Mouse (Mus musculus) induced T-regulatory cell, adult 2 months (primary cell): ENCODE measurements around the gene Rnf185.

Experiments
- DNase-seq: peaks from one replicate; pipeline ENCODE4 v3.0.0-alpha.2; 2012; ENCODE audit warnings: low read depth

Gene Rnf185

GRCm38 (mm10) chr11:3444875-3445274 is 7.3 kb downstream of the Rnf185 start:
- no peak for DNase-seq

DNA sequence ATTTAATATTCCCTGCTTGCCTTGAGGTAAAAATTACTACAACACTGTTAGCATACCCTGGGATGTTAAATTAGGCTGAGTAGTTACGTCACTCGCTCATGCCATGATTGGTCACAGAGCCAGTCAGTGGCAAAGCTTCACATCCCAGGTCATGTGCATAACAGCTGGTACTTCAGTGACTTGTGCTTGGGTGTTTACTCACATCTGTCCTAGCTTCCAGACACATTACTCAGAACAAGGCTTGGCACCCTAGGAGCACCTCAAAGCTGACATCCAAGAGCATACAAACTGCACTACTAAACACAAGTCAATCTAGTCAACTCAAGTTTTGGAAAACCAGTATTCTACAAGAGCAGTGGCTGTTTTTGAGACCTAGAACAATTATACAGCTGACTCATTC is 9.1 kb downstream of the Rnf185 start:
- no peak for DNase-seq

DNA sequence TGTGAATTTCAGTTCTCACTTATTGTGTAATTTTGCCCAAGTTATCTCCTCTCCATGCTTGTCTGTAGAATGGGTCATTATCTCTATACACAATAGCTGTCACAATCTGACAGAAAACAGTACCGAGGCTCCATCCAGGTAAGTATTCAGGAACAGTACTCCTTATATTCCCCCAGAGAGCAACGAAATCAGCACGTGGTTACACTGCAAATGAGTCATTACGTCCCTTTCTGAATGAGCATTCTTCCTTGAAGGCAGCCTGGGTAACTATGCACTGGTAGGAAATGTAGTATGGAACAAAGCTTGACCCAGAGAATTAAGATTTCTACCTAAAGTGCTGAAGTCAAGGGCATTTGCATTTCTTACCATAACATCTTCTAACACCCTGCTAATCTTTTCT is 9.5 kb downstream of the Rnf185 start:
- no peak for DNase-seq

GRCm38 (mm10) chr11:3441696-3442443 is 10.3 kb downstream of the Rnf185 start:
- no peak for DNase-seq

GRCm38 (mm10) chr11:3437621-3438020 is 14.5 kb downstream of the Rnf185 start:
- DNase-seq, result no peak

DNA sequence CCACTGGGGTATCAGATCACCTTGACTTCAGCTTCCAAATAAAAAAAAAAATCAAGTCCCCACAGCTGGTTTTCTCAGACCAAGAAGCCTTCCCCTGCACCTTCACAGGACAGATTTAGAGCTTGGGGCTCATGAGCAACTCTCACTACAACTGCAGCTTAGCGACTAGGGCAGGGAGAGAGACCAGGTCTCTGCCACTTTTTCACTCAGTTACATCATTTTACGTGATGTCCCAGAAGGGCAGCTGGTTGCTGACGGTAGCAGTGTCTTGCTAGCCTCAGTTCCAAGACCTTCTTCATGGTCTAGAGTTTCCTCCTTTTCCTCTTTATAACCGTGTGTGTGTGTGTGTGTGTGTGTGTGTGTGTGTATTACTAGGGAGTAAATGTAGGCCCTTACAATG is 18.4 kb downstream of the Rnf185 start:
- no peak for DNase-seq

DNA sequence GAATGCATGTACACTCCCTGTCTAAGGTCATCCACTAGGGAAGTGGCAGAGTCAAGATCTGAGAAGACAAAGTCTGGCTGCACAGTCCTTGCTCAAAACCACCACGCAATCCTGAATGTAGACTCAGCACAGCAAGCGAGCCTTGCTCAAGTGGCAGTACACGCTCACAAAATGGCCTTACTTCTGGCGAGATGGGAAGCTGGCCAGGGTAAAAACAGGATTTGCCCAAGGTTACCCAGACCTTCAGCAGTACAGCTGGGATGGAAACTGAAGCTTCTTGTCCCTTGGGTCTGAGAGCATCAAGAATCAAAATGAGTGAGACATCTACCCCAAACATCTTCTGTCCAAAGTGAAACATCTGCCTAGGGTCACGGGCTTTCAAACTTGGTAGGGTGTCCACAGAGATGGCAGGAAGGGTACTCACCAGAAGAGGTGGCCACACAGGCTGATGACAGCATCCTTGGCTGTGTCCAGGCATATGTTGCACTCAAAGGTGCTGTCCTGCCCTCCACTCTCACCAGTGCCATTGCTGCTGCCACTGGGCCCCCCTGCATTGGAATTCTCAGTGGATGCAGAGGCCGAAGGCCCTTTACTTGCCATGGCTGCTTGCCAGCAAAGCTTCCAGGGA is 20.1 kb downstream of the Rnf185 start:
- DNase-seq, result no peak

DNA sequence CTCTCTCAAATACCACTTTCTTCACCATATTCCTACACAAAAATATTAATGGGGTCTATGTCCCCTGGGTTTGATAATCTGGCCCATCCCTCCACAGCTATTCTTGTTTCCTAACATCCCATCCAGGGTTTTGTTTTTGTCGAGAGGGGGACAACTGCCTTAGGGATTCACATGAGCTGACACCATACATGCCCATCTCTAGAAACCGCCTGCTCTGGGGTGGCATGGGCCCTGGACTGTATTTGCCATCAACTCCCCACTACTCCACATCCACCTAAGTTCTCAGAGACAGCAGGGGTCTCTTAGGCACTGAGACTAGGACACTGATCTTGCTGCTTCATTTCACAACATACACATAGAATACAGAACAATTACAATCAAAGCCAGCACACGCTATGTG is 20.6 kb downstream of the Rnf185 start:
- no peak for DNase-seq

DNA sequence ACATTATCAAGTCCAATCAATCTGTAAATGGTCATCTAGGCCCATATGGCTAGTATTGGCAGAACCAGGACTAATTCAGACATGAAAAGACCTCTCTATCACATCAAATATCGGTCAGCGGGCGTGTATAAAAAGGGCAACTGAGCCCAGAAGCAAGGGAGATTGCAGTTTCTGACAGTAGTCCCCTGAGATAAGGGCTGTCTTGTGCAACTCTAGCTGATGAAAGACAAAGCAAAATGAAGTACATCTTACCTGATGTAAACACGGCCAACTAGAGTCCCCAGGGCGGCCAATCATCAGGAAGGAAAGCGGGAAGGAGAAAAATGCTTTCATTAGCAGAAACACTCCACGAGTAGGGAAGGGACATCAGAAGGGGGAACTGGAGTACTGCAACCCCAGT is 23.5 kb downstream of the Rnf185 start:
- no peak for DNase-seq

- no peak for DNase-seq
Measured at GRCm38 (mm10) chr11:3427697-3428230, 24.4 kb downstream of the Rnf185 start.

DNA sequence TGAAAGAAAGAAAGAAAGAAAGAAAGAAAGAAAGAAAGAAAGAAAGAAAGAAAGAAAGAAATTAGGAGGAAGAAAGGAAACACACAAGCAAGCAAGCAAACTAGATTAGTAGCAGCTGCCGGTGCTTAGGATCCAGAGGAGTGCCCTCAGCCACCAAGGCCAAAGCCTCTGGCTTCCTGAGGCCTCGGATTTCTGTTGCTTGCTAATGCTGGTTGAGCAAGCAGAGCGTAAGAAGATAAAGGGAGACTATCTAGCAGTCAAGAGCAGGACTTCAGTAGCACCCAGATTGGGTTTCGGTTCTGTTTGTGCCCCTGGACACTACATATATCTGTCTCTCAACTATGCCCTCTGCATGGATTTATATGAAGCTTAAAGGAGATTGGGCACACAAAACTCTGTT is 29.9 kb downstream of the Rnf185 start:
- no peak for DNase-seq

GRCm38 (mm10) chr11:3418741-3419140 is 33.4 kb downstream of the Rnf185 start:
- DNase-seq, result no peak

- DNase-seq, result no peak
Measured at GRCm38 (mm10) chr11:3417795-3418194, 34.4 kb downstream of the Rnf185 start.

DNA sequence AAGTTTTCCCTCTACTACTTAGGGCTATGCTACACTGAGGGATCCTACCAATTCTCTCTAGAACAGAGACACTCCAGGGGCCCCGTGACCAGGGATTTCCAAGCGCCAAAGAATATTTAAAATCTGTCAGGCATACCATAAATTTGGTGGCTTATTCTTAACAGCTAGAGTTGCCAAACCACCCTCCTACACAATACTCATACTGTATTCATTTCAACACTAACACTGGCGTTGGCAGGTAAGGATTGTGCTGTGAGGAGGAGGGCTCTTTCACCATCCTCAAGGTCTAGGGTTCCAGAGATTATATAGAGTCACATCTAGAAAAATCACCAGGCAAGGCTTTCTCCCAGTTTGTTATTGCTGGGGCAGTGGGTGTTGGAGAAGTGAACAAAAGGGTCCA is 35.8 kb downstream of the Rnf185 start:
- DNase-seq, result no peak

DNA sequence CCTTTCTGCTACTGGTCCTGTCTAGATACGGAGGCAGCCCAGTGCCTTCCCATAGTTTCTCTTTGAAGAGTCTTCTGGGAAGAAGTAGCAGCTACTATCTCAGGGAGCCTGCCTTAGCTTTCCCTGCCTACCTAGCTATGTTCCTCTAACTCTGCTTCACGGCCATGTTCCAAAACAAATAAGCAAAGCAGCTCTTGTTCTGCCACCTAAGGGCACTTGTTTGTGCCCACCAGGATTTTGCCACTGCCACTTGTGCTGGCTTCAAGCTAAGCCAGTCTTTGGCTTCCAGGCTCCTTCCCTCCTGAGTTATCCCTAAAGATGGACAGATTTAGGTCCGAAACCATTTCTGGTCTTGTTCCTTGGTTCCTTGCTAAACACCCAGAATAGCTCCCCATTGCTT is 40.1 kb downstream of the Rnf185 start:
- no peak for DNase-seq

- peak; percentile 97 for DNase-seq
Measured at GRCm38 (mm10) chr11:3408997-3409732, 43.0 kb downstream of the Rnf185 start, which contains the start of gene Limk2. Gene Limk2 (minus strand): TSS chr11:3409189.

GRCm38 (mm10) chr11:3408131-3408996 is 43.8 kb downstream of the Rnf185 start:
- peak; percentile 61 for DNase-seq

- DNase-seq, result no peak
Measured at GRCm38 (mm10) chr11:3404287-3405047, 47.7 kb downstream of the Rnf185 start.

DNA sequence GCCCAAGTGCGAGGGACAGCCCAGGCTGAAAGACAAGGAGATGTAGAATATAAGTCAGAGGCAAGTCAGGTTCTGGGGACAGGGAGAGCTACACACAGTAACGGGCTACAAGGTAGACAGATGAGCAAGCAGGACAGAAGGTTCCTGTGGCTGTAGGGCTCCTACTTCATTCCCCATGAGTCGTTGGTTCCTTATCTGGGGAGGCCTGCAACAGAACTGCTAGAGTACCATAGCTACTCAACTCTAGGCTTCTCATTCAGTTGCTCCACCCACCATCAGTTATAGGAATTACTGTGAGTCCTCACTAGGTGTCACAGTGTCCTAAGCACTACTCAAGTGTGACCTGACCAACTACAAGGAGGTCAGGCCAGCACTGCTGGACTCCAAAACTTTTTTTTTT is 49.1 kb downstream of the Rnf185 start:
- no peak for DNase-seq

DNA sequence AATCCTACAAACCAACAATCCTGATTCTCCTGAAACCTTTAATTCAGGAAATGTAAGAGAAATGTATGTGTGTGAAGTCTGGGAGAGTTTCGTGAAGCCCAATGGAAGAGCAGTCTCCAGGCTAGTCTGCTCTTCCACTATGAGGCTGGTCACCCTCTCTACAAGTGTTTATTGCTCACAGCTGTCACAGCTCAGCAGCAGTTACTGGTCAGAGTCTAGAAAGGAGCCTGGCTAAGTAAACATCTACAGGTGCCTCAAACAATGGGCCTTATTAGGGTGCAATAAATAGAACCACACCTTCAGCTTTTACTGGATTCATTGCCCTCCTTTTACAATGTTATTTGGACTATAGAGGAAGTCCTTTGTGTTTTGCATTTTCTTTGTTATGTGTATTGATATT is 53.8 kb downstream of the Rnf185 start:
- no peak for DNase-seq

- DNase-seq, result no peak
Measured at GRCm38 (mm10) chr11:3396562-3396961, 55.6 kb downstream of the Rnf185 start.
